Mouse (Mus musculus): ENCODE results near the gene Rufy3.

Rufy3 gene

DNA sequence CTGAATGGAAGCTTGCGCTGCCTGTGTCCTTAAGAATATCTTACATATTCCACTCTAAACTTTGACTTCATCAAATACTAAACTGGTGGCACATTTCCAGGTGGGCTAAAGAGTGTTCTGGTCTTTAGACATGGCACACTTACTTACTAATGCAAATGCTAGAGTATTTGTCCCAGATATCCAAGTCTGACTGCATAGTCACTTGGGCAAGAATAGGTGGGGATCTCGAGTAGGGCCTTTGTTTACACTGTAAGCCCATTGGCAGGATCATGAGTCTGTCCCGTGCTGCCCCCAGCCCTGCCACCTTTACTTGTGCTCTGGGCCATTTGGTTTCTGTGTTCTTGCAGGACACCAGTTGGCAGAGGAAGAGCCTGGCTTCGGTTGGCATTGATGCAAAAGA, 52.1 kb downstream of the Rufy3 start:
- ATAC-seq (ENCODE audit: insufficient number of reproducible peaks, low FRiP score, low TSS enrichment) = no peak

- ATAC-seq (ENCODE audit: insufficient number of reproducible peaks, low FRiP score, low TSS enrichment) = no peak
Observed at GRCm38 (mm10) chr5:88627545-88627944, 62.7 kb downstream of the Rufy3 start.

GRCm38 (mm10) chr5:88629125-88629524, 64.3 kb downstream of the Rufy3 start:
- ATAC-seq (ENCODE audit: insufficient number of reproducible peaks, low FRiP score, low TSS enrichment) = no peak

- ATAC-seq (ENCODE audit: insufficient number of reproducible peaks, low FRiP score, low TSS enrichment) = no peak
Observed at GRCm38 (mm10) chr5:88629987-88630386, 65.1 kb downstream of the Rufy3 start.

DNA sequence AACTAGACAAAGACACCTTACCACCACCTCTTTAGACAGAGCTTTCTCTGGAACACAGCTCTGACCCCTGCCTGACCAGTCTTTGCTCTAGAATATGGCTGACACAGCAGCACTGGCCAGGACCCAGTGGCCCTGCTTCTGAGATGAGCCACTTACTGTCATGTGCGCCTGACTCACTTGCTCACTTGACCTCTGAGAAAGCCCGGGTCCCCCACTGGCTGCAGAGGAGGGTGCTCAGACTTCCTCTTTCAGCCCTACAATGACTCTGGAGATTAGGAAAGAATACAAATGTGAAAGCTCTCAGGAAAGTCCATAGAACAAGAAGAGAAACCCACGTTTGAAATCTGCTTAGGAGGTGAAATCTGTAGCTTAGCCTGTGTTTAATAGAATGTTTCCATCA, 66.0 kb downstream of the Rufy3 start:
- no peak for ATAC-seq (ENCODE audit: insufficient number of reproducible peaks, low FRiP score, low TSS enrichment)

GRCm38 (mm10) chr5:88631545-88631944, 66.7 kb downstream of the Rufy3 start:
- no peak for ATAC-seq (ENCODE audit: insufficient number of reproducible peaks, low FRiP score, low TSS enrichment)

GRCm38 (mm10) chr5:88632463-88632862, 67.6 kb downstream of the Rufy3 start:
- no peak for ATAC-seq (ENCODE audit: insufficient number of reproducible peaks, low FRiP score, low TSS enrichment)

GRCm38 (mm10) chr5:88634076-88634475, 69.2 kb downstream of the Rufy3 start:
- ATAC-seq (ENCODE audit: insufficient number of reproducible peaks, low FRiP score, low TSS enrichment) = no peak

DNA sequence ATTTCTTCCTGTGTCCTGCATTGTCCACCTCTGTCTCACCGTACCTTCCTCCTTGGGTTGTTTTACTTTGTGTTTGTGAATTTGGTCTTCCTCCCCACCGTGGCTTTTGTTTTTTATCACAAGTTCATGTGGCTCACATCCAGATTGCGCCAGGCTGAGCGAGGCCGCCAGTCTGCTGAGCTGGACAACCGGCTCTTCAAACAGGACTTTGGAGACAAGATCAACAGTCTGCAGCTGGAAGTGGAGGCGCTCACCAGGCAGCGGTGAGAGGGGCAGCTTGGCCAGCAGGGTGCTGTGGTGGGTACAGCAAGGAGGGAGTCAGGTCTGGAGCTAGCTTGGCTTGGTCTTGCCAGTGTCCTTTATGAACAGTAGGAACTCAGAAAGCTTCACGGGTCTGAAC, 77.9 kb downstream of the Rufy3 start:
- ATAC-seq (ENCODE audit: insufficient number of reproducible peaks, low FRiP score, low TSS enrichment) = no peak

GRCm38 (mm10) chr5:88643491-88643890, 78.7 kb downstream of the Rufy3 start:
- no peak for ATAC-seq (ENCODE audit: insufficient number of reproducible peaks, low FRiP score, low TSS enrichment)

- ATAC-seq (ENCODE audit: insufficient number of reproducible peaks, low FRiP score, low TSS enrichment) = no peak
Observed at GRCm38 (mm10) chr5:88644901-88645300, 80.1 kb downstream of the Rufy3 start.

- no peak for ATAC-seq (ENCODE audit: insufficient number of reproducible peaks, low FRiP score, low TSS enrichment)
Observed at GRCm38 (mm10) chr5:88645405-88645804, 80.6 kb downstream of the Rufy3 start.

GRCm38 (mm10) chr5:88649250-88650173, 84.7 kb downstream of the Rufy3 start:
- ATAC-seq (ENCODE audit: insufficient number of reproducible peaks, low FRiP score, low TSS enrichment) = no peak

DNA sequence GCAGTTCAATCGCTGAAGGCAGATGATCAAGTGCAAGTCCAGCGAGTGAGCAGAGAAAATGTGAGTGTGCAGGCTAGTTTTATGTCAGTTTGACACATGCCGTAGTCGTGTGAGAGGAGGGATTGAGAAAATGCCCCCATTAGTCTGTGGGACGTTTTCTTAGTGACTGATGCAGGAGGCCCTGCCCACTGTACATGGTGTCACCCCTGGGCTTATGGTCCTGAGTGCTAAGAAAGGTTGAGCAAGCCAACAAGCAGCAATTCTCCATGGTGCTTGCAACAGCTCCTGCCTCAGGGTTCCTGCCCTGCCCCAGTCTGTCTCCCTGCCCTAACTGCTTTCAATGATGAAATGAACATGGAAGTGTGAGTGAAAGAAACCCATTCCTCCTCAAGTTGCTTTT, 87.7 kb downstream of the Rufy3 start:
- ATAC-seq (ENCODE audit: insufficient number of reproducible peaks, low FRiP score, low TSS enrichment) = no peak

- ATAC-seq (ENCODE audit: insufficient number of reproducible peaks, low FRiP score, low TSS enrichment) = no peak
Observed at GRCm38 (mm10) chr5:88657868-88658267, 93.0 kb downstream of the Rufy3 start.

DNA sequence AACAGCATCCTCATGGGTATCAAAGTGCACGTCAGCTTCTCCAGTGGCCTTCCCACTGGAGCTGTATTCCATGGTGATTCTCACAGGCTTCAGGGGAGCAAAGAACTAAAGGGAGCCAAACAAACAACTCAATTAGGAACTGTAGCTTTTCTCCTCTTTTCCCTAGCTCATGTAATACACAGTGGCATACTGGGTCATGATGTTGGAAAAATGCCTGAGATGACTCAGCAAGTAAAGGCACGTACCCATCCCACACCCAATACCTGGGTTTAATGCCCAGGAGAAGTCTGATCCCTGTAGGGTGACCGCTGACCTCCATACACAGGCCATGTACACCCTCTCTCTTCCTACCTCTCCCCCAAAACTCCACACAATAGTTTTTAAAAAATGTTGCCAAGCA, 98.3 kb downstream of the Rufy3 start:
- ATAC-seq (ENCODE audit: insufficient number of reproducible peaks, low FRiP score, low TSS enrichment) = no peak

DNA sequence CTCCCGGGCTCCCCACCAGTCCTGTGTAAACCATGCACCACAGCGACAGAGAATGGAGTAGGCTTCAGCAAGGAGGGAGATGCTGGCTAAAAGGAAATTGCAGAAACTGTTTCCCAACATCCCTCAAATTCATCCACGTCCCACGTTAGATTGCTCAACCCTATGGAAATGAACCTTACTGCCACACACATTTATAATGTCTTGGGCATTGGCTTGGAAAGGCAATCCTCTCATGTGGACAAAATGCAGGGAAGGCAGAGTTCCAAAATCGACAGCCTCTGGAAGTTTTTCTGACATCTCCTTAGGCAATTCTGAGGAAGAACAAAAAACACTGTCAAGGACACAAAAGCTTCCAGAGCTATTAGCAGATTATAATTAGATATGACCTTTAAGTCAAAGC, 99.0 kb downstream of the Rufy3 start:
- ATAC-seq (ENCODE audit: insufficient number of reproducible peaks, low FRiP score, low TSS enrichment) = no peak

GRCm38 (mm10) chr5:88674703-88675442, 110.0 kb downstream of the Rufy3 start:
- peak; percentile 34 for ATAC-seq (ENCODE audit: insufficient number of reproducible peaks, low FRiP score, low TSS enrichment)

DNA sequence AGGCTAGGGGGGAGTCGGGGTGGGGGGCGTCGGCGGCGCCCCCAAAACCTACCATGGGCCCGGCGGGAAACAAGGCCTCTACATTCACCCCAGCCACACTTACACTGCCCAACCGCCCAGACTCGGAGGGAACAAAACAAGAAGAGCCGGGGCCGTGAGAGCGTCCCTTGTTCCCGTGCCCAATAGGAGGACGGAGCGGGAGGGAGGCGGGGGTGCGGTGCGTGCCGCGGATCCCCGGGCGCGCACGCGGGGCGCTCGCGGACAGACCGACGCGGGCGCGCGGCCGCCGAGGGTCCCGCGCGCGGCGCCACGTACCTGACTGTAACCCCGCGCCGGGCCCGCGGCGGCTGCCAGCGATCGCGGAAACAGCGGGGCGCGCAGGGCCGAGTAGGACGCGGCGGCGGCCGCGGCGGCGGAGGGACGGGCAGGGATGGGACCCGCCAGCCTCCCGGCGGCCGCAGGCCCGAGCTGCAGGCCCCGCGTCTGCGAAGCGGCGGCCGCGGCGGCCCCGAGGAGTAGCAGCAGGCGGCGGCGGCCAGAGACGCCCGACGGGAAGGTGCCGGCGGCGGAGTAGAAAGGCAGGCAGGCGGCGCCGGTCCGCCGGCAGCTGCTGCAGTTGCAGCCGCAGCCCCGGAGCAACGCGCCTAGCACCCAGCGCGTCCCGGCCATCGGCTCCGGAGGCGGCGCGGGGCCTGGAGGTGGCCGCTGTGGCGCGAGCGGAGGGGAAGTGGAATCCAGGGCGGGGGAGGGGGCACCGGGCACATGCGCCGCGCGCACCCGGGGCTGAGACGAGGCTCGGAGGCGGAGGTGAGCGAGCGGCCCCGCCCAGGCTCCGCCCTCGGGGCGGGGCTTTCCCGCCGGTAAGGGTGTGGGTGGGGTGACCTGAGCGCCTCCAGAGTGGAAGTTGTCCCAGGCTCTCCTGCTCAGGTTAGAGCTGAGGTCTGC, 110.9 kb downstream of the Rufy3 start, which contains the start of gene Grsf1:
Grsf1 (minus strand) TSS at position 729 of the 945 bp plus-strand sequence.
- peak; percentile 87 for ATAC-seq (ENCODE audit: insufficient number of reproducible peaks, low FRiP score, low TSS enrichment)

DNA sequence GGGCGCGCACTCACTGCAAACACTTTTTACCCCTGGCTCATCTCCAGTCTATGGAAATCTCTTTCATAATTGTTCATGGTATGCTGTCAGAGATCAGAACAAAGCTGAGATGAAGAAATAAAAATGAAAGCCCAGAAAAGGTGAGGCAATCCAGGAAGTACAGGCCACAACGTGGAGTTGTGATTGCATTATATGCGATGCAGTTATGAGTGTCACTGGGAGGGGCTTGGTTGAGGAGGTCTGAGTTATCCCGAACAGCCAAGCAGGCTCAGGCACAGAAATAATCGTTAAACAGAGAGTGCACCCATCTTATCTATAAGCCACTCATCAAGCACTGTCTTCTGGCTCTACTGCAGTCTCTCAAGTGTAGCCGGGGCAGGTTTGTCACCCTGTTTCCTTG, 114.1 kb downstream of the Rufy3 start:
- no peak for ATAC-seq (ENCODE audit: insufficient number of reproducible peaks, low FRiP score, low TSS enrichment)
